Mouse (Mus musculus) gastrocnemius, postnatal 25 days (tissue): ENCODE measurements around the gene Card10. TPM values are rescaled to one million over a fixed set of nuclear protein-coding genes. Genes with fewer than 3 reads are reported as not detected.
"Not testable (repeated sequence)": the region's sequence is repeated elsewhere in the genome, so short reads cannot be mapped to it uniquely, and the experiment has no call there.

Experiments
- DNase-seq: peaks from one replicate; pipeline ENCODE4 v3.0.0; 2022
- long read RNA-seq, 2 experiments: library from polyadenylated mRNA; stranded (forward); transcript quantifications; one replicate each; pipeline ENCODE4 v2.0.0; 2021
- total RNA-seq, 2 experiments: library from RNA; stranded (reverse); gene quantifications; 1 replicate in 1 of 2; 2 replicates in 1 of 2; pipeline ENCODE4 v1.2.3; 2021

Card10 gene
- total RNA-seq = 1 to 10 TPM; 6.4 to 7.8 TPM
- long read RNA-seq, experiment 1 = 0 reads
- long read RNA-seq, experiment 2, partial matches to known transcripts = 0 of 1 reads
- long read RNA-seq, experiment 2, other reads (novel, unspliced or antisense) = 1 of 1 reads

GRCm38 (mm10) chr15:78802776-78803391 lies at the start of gene Card10:
Card10 (minus strand) TSS chr15:78803042.
- DNase-seq = peak; percentile 74

- peak; percentile 82 for DNase-seq
Measured at GRCm38 (mm10) chr15:78851505-78852153, 48.8 kb upstream of the Card10 start.

GRCm38 (mm10) chr15:78850944-78851343 lies 48.1 kb upstream of the Card10 start:
- no peak for DNase-seq

- DNase-seq = no peak
Measured at GRCm38 (mm10) chr15:78850059-78850824, 47.4 kb upstream of the Card10 start.

GRCm38 (mm10) chr15:78849485-78849884 lies 46.6 kb upstream of the Card10 start:
- no peak for DNase-seq

- peak; percentile 69 for DNase-seq
Measured at GRCm38 (mm10) chr15:78848467-78848866, 45.6 kb upstream of the Card10 start.

- DNase-seq = not testable (repeated sequence)
Measured at GRCm38 (mm10) chr15:78846805-78847204, 44.0 kb upstream of the Card10 start.

- DNase-seq = no peak
Measured at GRCm38 (mm10) chr15:78846352-78846751, 43.5 kb upstream of the Card10 start.

GRCm38 (mm10) chr15:78845867-78846266 lies 43.0 kb upstream of the Card10 start:
- DNase-seq = no peak

- DNase-seq = no peak
Measured at GRCm38 (mm10) chr15:78845321-78845720, 42.5 kb upstream of the Card10 start.

GRCm38 (mm10) chr15:78844791-78845190 lies 41.9 kb upstream of the Card10 start:
- DNase-seq = peak; percentile 68

- DNase-seq = no peak
Measured at GRCm38 (mm10) chr15:78843581-78844469, 41.0 kb upstream of the Card10 start.

- DNase-seq = peak; percentile 85
Measured at GRCm38 (mm10) chr15:78842371-78843163, 39.7 kb upstream of the Card10 start, which contains the start of gene Cdc42ep1. Cdc42ep1 (plus strand) TSS chr15:78842624.

GRCm38 (mm10) chr15:78841161-78841790 lies 38.4 kb upstream of the Card10 start:
- no peak for DNase-seq

- DNase-seq = no peak
Measured at GRCm38 (mm10) chr15:78840751-78841150, 37.9 kb upstream of the Card10 start.

- no peak for DNase-seq
Measured at GRCm38 (mm10) chr15:78840241-78840640, 37.4 kb upstream of the Card10 start.

GRCm38 (mm10) chr15:78839744-78840143 lies 36.9 kb upstream of the Card10 start:
- DNase-seq = no peak

GRCm38 (mm10) chr15:78836086-78836621 lies 33.3 kb upstream of the Card10 start:
- DNase-seq = peak; percentile 71

GRCm38 (mm10) chr15:78835200-78836085 lies 32.6 kb upstream of the Card10 start:
- DNase-seq = peak; percentile 59
